Mouse (Mus musculus): ENCODE data around the gene Tgif2. TPM values are rescaled to one million over a fixed set of nuclear protein-coding genes. Genes with fewer than 3 reads are reported as not detected.

Gene Tgif2
- polyA plus RNA-seq, 1 experiment from 2014 or later: 11.9 TPM

GRCm38 (mm10) chr2:156874047-156874759, 34.4 kb downstream of the Tgif2 start:
- Histone ChIP-seq H3K4me1 (replicated peaks; ENCODE audit: control insufficient read depth, insufficient read depth) (no peaks in the 10 kb centered on the region), H3K27ac (replicated peaks) (no peak overlapping the region), H3K9ac (ENCODE audit: low read length) (no peak overlapping the region), H3K36me3 (ENCODE audit: control insufficient read depth, insufficient read depth, low read length) (peaks cover 12% of the 10 kb centered on the region; the same call in 1 of the 2 replicates), H3K4me2 (replicated peaks; ENCODE audit: low read depth) (no peak overlapping the region), H3K27me3 (ENCODE audit: control insufficient read depth, insufficient read depth, low read length) (no peaks in the 10 kb centered on the region), H3K4me3 (ENCODE audit: low read depth, low read length) (no peak overlapping the region), H3K9me3 (ENCODE audit: control insufficient read depth, low read length) (no peaks in the 10 kb centered on the region)
- DNase-seq (ENCODE audit: low spot score) (no peak), ATAC-seq (ENCODE audit: low FRiP score, low TSS enrichment) (no peak)
- TF ChIP-seq EP300 (optimal IDR thresholded peaks at IDR 0.05) (no peak), CTCF (IDR thresholded peaks at IDR 0.05; ENCODE audit: low read depth) (no peak)
- WGBS: 86% methylated on average over 8 of the region's 8 CpGs

GRCm38 (mm10) chr2:156874760-156875510, 35.1 kb downstream of the Tgif2 start:
- no peak for ATAC-seq (ENCODE audit: low FRiP score, low TSS enrichment)
- peaks cover 12% of the 10 kb centered on the region; the same call in 1 of the 2 replicates for H3K36me3 ChIP-seq (ENCODE audit: control insufficient read depth, insufficient read depth, low read length)
- WGBS: 97% methylated on average over 4 of the region's 4 CpGs

GRCm38 (mm10) chr2:156877726-156878125, 37.9 kb downstream of the Tgif2 start:
- no peak overlapping the region for H3K9ac ChIP-seq (ENCODE audit: low read length)
- H3K27me3 ChIP-seq (ENCODE audit: control insufficient read depth, insufficient read depth, low read length): no peaks in the 10 kb centered on the region
- WGBS: 52% methylated on average over 9 of the region's 9 CpGs
- no peaks in the 10 kb centered on the region for H3K4me1 ChIP-seq (replicated peaks; ENCODE audit: control insufficient read depth, insufficient read depth)
- TF ChIP-seq EP300 (optimal IDR thresholded peaks at IDR 0.05): no peak
- no peak for TF ChIP-seq CTCF (IDR thresholded peaks at IDR 0.05; ENCODE audit: low read depth)
- ATAC-seq (ENCODE audit: low FRiP score, low TSS enrichment) (no peak), DNase-seq (ENCODE audit: low spot score) (no peak)
- H3K9me3 ChIP-seq (ENCODE audit: control insufficient read depth, low read length): no peaks in the 10 kb centered on the region
- H3K36me3 ChIP-seq (ENCODE audit: control insufficient read depth, insufficient read depth, low read length): peaks cover 12% of the 10 kb centered on the region; the same call in 1 of the 2 replicates
- H3K4me3 ChIP-seq (ENCODE audit: low read depth, low read length): no peak overlapping the region
- no peak overlapping the region for H3K27ac ChIP-seq (replicated peaks)
- no peak overlapping the region for H3K4me2 ChIP-seq (replicated peaks; ENCODE audit: low read depth)

More at GRCm38 (mm10) chr2:156874760-156875510, 35.1 kb downstream of the Tgif2 start:
- H3K4me2 ChIP-seq (replicated peaks; ENCODE audit: low read depth): no peak overlapping the region
- no peak overlapping the region for H3K27ac ChIP-seq (replicated peaks)
- no peaks in the 10 kb centered on the region for H3K4me1 ChIP-seq (replicated peaks; ENCODE audit: control insufficient read depth, insufficient read depth)
- H3K27me3 ChIP-seq (ENCODE audit: control insufficient read depth, insufficient read depth, low read length): no peaks in the 10 kb centered on the region
- H3K9ac ChIP-seq (ENCODE audit: low read length): no peak overlapping the region
- TF ChIP-seq CTCF (IDR thresholded peaks at IDR 0.05; ENCODE audit: low read depth): no peak
- no peak for TF ChIP-seq EP300 (optimal IDR thresholded peaks at IDR 0.05)
- H3K9me3 ChIP-seq (ENCODE audit: control insufficient read depth, low read length): no peaks in the 10 kb centered on the region
- H3K4me3 ChIP-seq (ENCODE audit: low read depth, low read length): no peak overlapping the region
- DNase-seq (ENCODE audit: low spot score): no peak

- DNase-seq (ENCODE audit: low spot score): no peak
- Histone ChIP-seq H3K27me3 (ENCODE audit: control insufficient read depth, insufficient read depth, low read length) (no peaks in the 10 kb centered on the region), H3K9ac (ENCODE audit: low read length) (no peak overlapping the region), H3K4me2 (replicated peaks; ENCODE audit: low read depth) (no peak overlapping the region), H3K4me1 (replicated peaks; ENCODE audit: control insufficient read depth, insufficient read depth) (no peaks in the 10 kb centered on the region), H3K9me3 (ENCODE audit: control insufficient read depth, low read length) (no peaks in the 10 kb centered on the region), H3K36me3 (ENCODE audit: control insufficient read depth, insufficient read depth, low read length) (peaks cover 4% of the 10 kb centered on the region; the same call in 1 of the 2 replicates), H3K4me3 (ENCODE audit: low read depth, low read length) (no peak overlapping the region), H3K27ac (replicated peaks) (no peak overlapping the region)
- no peak for TF ChIP-seq EP300 (optimal IDR thresholded peaks at IDR 0.05)
- TF ChIP-seq CTCF (IDR thresholded peaks at IDR 0.05; ENCODE audit: low read depth): no peak
- WGBS: 92% methylated on average over 3 of the region's 3 CpGs
- no peak for ATAC-seq (ENCODE audit: low FRiP score, low TSS enrichment)
Observed at GRCm38 (mm10) chr2:156879541-156879940, 39.7 kb downstream of the Tgif2 start.

GRCm38 (mm10) chr2:156882431-156883001, 42.7 kb downstream of the Tgif2 start:
- Histone ChIP-seq H3K9me3 (ENCODE audit: control insufficient read depth, low read length) (no peaks in the 10 kb centered on the region), H3K27me3 (ENCODE audit: control insufficient read depth, insufficient read depth, low read length) (no peaks in the 10 kb centered on the region), H3K4me3 (ENCODE audit: low read depth, low read length) (no peak overlapping the region), H3K27ac (replicated peaks) (no peak overlapping the region), H3K36me3 (ENCODE audit: control insufficient read depth, insufficient read depth, low read length) (no peaks in the 10 kb centered on the region), H3K4me2 (replicated peaks; ENCODE audit: low read depth) (no peak overlapping the region), H3K4me1 (replicated peaks; ENCODE audit: control insufficient read depth, insufficient read depth) (no peaks in the 10 kb centered on the region), H3K9ac (ENCODE audit: low read length) (no peak overlapping the region)
- no peak for TF ChIP-seq EP300 (optimal IDR thresholded peaks at IDR 0.05)
- WGBS: 27% methylated on average over 10 of the region's 10 CpGs
- ATAC-seq (ENCODE audit: low FRiP score, low TSS enrichment): no peak
- DNase-seq (ENCODE audit: low spot score): no peak

Measured in stomach, postnatal 0 days (tissue).